Mouse (Mus musculus) hindbrain, embryonic 16.5 days (tissue): ENCODE results near the gene Oas2. TPM values are rescaled to one million over a fixed set of nuclear protein-coding genes. Genes with fewer than 3 reads are reported as not detected.

ENCODE experiments used
- ATAC-seq: fragments of 200-750 bp; cut with Nextera tagmentation; 2 replicates; pipeline ENCODE4 v1.8.0; 2017; ENCODE audit warnings: moderate TSS enrichment, moderate library complexity
- H3K27ac ChIP-seq: fragments of 300-500 bp; sonication (generic); 2 replicates; pipeline ENCODE4 v1.5.1; 2014; ENCODE audit warnings: low read depth, mild to moderate bottlenecking, control low read depth, low read length, moderate library complexity
- H3K27me3 ChIP-seq: fragments of 300-500 bp; sonication (generic); replicated peaks from 2 replicates; pipeline ENCODE4 v1.6.1; 2014; ENCODE audit warnings: low read length; ENCODE audit not compliant: control insufficient read depth, insufficient read depth
- H3K36me3 ChIP-seq: fragments of 300-500 bp; sonication (generic); 2 replicates; pipeline ENCODE4 v1.6.1; 2014; ENCODE audit warnings: mild to moderate bottlenecking, low read length, moderate library complexity, mixed read lengths; ENCODE audit not compliant: control insufficient read depth, insufficient read depth
- H3K4me1 ChIP-seq: fragments of 300-500 bp; sonication (generic); 2 replicates; pipeline ENCODE4 v1.6.1; 2014; ENCODE audit warnings: low read depth, low read length; ENCODE audit not compliant: control insufficient read depth, insufficient read depth
- H3K4me2 ChIP-seq: fragments of 300-500 bp; sonication (generic); 2 replicates; pipeline ENCODE4 v1.6.1; 2014; ENCODE audit warnings: mild to moderate bottlenecking, low read length, control low read depth, moderate library complexity
- H3K4me3 ChIP-seq: fragments of 300-500 bp; sonication (generic); 2 replicates; pipeline ENCODE4 v1.5.1; 2014; ENCODE audit warnings: mild to moderate bottlenecking, low read length, control low read depth, moderate library complexity
- H3K9ac ChIP-seq: fragments of 300-500 bp; sonication (generic); 2 replicates; pipeline ENCODE4 v1.6.1; 2014; ENCODE audit warnings: low read depth, mild to moderate bottlenecking, control low read depth, low read length, moderate library complexity
- H3K9me3 ChIP-seq: fragments of 300-500 bp; sonication (generic); 2 replicates; pipeline ENCODE4 v1.6.1; 2014; ENCODE audit warnings: mild to moderate bottlenecking, low read length, moderate library complexity; ENCODE audit not compliant: control insufficient read depth
- WGBS: fragments of 180-500 bp; shearing (Covaris S2); extraction: QIAGEN DNeasy Blood & Tissue Kit; methylation state at CpG from one replicate; pipeline ENCODE4 v1.1.7; 2014; 5-methylcytosine and 5-hydroxymethylcytosine counted together
- polyA plus RNA-seq: library from polyadenylated mRNA; unstranded; fragments of >200 nt; fragmentation: Nextera tagmentation; extraction: Ambion mirVana; gene quantifications from 2 replicates; pipeline ENCODE4 v1.2.1, GENCODE M21; 2015

The Oas2 gene
- polyA plus RNA-seq, 1 experiment from 2014 or later, result 0.43 TPM

DNA sequence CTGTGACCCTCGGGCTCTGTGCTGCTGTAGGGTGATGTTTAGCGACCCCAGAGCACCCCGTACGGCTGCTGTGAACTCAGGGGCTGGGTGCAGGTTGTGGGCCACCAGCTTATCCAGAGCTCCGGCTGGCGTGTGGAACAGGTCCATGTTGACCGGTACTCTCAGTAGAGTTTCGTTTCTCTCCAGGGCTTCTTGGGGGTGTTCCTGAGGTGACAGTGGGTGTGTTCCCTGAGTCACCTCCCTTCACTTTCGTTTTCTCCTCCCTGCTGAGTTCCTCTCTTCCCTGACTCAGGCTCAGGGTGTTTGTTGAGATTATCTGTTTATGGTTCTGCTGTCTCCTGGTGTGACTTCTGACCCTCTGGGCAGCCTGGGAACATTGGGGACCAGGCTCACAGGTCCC lies 27.8 kb upstream of the Oas2 start, which contains the start of gene Oas3:
TSS of gene Oas3 (minus strand) at position 184 of the 400 bp plus-strand sequence.
- 81% methylated on average over 9 of the region's 9 CpGs for WGBS
- no peak within 1 kb of the TSS for H3K4me3 ChIP-seq
- no peak within 1 kb of the TSS for H3K9ac ChIP-seq
- no peaks in the 10 kb centered on the region for H3K9me3 ChIP-seq
- no peak within 1 kb of the TSS for H3K27ac ChIP-seq
- H3K4me1 ChIP-seq, result no peaks in the 10 kb centered on the region
- no peaks in the 10 kb centered on the region; the same call in 1 of the 2 replicates for H3K27me3 ChIP-seq
- no peak for ATAC-seq
- H3K4me2 ChIP-seq, result no peak within 1 kb of the TSS
- no peaks in the 10 kb centered on the region for H3K36me3 ChIP-seq

DNA sequence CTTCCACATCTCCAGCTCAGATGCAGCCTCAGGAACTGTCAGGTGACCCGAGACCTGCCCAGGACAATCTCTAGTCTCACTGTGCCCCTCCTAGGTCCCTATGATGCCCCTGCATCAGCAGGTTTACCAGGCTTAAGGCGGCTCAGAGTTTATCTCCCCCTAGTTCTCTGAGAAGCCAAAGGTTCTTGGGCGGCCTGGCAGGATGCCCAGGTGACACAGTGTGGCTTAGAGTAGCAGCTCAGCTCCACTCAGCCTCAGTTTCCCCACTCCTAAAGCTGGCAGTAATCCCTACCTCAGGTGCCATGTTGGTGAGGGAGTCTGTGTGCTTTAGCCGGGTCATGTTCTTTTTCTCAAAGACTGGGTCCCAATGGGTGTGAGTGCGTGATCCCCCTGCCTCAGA lies 27.1 kb upstream of the Oas2 start:
- Histone ChIP-seq H3K4me1 (no peaks in the 10 kb centered on the region), H3K27me3 (no peaks in the 10 kb centered on the region; the same call in 1 of the 2 replicates), H3K9me3 (no peaks in the 10 kb centered on the region), H3K27ac (no peak overlapping the region), H3K4me2 (no peak overlapping the region), H3K9ac (no peak overlapping the region), H3K36me3 (no peaks in the 10 kb centered on the region), H3K4me3 (no peak overlapping the region)
- 76% methylated on average over 5 of the region's 5 CpGs for WGBS
- no peak for ATAC-seq

DNA sequence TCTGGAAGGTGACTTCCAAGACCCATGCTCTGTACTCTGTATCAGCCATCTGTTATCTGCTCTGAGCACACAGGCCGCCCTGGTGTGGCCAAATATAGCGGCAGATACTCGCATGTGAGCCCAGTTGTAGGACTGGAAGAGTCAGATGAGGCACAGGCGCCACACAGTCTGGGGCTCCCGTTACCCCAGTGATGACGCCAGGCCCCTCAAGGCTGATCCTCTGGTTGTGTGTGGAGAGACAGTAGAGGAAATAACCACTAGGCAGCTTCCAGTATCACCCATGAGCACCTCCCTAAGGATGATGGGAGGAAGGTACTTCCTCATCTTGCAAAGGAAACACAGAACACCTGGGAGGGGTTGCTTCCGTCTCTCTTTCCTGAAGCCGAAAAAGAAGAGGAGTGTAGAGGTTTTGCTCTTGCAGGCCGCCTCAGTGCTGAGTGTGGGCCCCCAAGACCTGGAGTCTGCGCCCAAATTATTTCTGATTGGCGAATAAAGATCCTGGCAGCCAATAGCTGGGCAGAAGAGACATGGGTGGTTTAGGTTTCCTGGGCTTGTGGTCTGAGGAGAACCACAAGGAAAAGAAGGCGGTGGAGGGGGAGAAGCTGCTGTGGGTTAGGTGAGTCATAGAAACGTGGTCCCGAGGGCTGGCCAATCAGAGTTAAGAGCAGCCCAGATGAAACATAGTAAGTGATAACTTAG lies 25.8 kb upstream of the Oas2 start:
- H3K27ac ChIP-seq, result no peak overlapping the region
- no peak overlapping the region for H3K4me3 ChIP-seq
- no peaks in the 10 kb centered on the region; the same call in 1 of the 2 replicates for H3K27me3 ChIP-seq
- H3K4me1 ChIP-seq, result no peaks in the 10 kb centered on the region
- H3K36me3 ChIP-seq, result no peaks in the 10 kb centered on the region
- H3K9me3 ChIP-seq, result no peaks in the 10 kb centered on the region
- 85% methylated on average over 14 of the region's 14 CpGs for WGBS
- no peak overlapping the region for H3K9ac ChIP-seq
- ATAC-seq, result no peak
- H3K4me2 ChIP-seq, result no peak overlapping the region

DNA sequence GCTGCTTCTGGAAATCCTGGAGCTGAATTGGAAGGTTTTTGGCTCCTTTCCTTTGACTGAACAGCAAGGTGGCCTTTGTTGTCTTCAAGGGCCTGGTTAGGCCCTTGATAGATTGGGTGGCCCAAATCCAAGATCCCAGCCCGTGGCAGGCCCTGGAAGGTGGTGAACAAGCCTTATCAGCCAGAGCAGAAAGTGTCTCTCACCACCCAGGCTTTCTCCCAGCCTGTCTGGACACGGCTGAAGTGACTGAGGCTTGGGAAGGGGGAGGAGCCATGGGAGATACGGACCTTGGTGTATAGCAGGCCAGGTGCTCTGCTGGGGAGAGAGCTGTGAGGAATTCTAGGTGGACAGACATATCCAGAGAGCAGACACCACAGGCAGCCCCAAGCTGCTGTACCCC lies 19.7 kb upstream of the Oas2 start:
- Histone ChIP-seq H3K4me3 (no peak overlapping the region), H3K27ac (no peak overlapping the region), H3K4me1 (no peaks in the 10 kb centered on the region), H3K9me3 (no peaks in the 10 kb centered on the region), H3K4me2 (no peak overlapping the region), H3K9ac (no peak overlapping the region), H3K36me3 (no peaks in the 10 kb centered on the region), H3K27me3 (no peaks in the 10 kb centered on the region; the same call in 1 of the 2 replicates)
- 63% methylated on average over 3 of the region's 3 CpGs for WGBS
- ATAC-seq, result no peak

DNA sequence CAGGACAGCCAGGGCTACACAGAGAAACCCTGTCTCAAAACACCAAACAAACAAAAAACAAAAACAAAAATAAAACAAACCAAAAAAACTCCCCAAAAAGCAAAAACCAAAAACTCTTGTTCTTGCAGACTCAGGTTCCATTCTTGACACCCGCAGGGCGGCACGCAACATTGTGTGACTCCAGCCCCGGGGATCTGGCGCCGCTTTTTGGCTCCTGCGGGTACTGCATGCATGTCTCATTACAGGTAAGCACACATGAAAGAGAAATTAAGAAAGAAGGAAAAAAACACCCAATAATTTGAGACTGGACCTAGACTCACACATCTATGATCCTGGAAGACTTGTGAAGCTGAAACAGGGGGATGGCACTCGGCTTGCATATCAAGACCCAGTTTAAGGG lies 15.4 kb upstream of the Oas2 start:
- no peaks in the 10 kb centered on the region for H3K4me1 ChIP-seq
- no peak overlapping the region for H3K9ac ChIP-seq
- no peak overlapping the region for H3K27ac ChIP-seq
- no peak overlapping the region for H3K4me3 ChIP-seq
- ATAC-seq, result no peak
- no peaks in the 10 kb centered on the region for H3K27me3 ChIP-seq
- no peaks in the 10 kb centered on the region for H3K36me3 ChIP-seq
- 72% methylated on average over 8 of the region's 8 CpGs for WGBS
- H3K9me3 ChIP-seq, result no peaks in the 10 kb centered on the region
- H3K4me2 ChIP-seq, result no peak overlapping the region

DNA sequence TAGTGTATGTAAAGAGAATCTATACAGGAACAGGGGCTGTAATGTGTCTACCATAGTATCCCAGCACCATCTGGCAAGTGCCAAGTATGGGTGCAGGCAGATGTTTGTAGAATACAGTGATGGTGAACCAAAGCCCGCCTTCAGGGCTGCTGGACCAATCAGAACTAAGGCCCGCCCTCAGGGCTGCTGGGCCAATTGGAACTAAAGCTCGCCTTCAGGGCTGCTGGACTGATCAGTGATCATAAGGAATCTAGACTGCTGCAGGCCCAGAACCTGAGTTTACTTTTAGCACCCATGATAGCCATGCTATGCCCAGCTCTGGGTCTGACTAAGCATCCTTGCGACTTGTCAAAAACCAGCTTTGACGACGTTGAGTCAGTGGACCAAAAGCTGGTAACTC lies 12.2 kb upstream of the Oas2 start:
- H3K4me3 ChIP-seq, result no peak overlapping the region
- no peaks in the 10 kb centered on the region for H3K36me3 ChIP-seq
- no peak overlapping the region for H3K27ac ChIP-seq
- H3K27me3 ChIP-seq, result no peaks in the 10 kb centered on the region
- WGBS, result 26% methylated on average over 6 of the region's 6 CpGs
- 0 out of 2 replicates have a peak, but pooled peaks have one; percentile 37 for ATAC-seq
- no peak overlapping the region for H3K4me2 ChIP-seq
- H3K9me3 ChIP-seq, result no peaks in the 10 kb centered on the region
- H3K4me1 ChIP-seq, result no peaks in the 10 kb centered on the region
- H3K9ac ChIP-seq, result no peak overlapping the region; the same call in 1 of the 2 replicates

DNA sequence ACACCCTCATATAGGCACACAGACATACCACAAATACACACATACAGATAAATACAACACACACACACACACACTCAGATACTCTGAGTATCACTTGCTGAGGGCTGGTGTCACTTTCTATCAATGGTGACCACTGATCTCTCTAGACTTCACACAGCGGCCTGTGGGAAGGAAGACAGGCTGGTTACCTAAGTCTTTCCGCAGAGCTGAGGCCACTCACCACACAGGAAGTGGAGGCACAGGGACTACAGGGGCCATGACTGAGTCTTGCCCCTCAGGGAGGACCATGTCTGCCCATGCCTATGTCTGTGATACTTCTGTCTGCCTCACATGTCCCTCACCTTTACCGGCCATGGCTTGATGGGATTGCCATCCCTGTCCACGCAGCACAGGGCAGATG lies 4.6 kb upstream of the Oas2 start:
- 85% methylated on average over 4 of the region's 4 CpGs for WGBS
- H3K27me3 ChIP-seq, result 0 out of 2 replicates have a peak, but pooled peaks cover 2% of the 10 kb centered on the region

DNA sequence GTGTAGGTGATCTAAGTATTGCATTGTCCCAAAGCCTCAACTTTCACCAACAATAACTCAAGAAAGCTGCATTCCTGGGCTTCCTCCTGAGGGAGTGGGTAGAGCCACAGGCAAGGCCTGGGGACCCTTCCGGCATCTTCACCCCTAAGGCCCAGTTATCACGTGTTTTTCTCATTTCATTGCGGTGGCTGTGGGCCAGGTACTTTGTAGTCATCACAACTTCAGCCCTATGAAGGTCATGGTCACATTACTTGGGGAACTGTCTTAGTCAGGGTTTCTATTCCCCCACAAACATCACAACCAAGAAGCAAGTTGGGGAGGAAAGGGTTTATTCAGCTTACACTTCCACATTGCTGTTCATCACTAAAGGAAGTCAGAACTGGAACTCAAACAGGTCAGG lies 3.1 kb upstream of the Oas2 start:
- no peaks in the 10 kb centered on the region for H3K4me1 ChIP-seq
- no peak overlapping the region for H3K27ac ChIP-seq
- H3K9me3 ChIP-seq, result no peaks in the 10 kb centered on the region
- no peak overlapping the region for H3K4me2 ChIP-seq
- WGBS, result 85% methylated on average over 3 of the region's 3 CpGs
- H3K36me3 ChIP-seq, result no peaks in the 10 kb centered on the region
- no peak overlapping the region for H3K9ac ChIP-seq
- H3K27me3 ChIP-seq, result 0 out of 2 replicates have a peak, but pooled peaks cover 2% of the 10 kb centered on the region
- ATAC-seq, result no peak
- H3K4me3 ChIP-seq, result no peak overlapping the region

More for the DNA sequence above, 4.6 kb upstream of the Oas2 start:
- H3K4me3 ChIP-seq, result no peak overlapping the region
- ATAC-seq, result no peak
- H3K9me3 ChIP-seq, result no peaks in the 10 kb centered on the region
- no peak overlapping the region for H3K4me2 ChIP-seq
- H3K9ac ChIP-seq, result no peak overlapping the region
- H3K36me3 ChIP-seq, result no peaks in the 10 kb centered on the region
- H3K4me1 ChIP-seq, result no peaks in the 10 kb centered on the region
- H3K27ac ChIP-seq, result no peak overlapping the region

DNA sequence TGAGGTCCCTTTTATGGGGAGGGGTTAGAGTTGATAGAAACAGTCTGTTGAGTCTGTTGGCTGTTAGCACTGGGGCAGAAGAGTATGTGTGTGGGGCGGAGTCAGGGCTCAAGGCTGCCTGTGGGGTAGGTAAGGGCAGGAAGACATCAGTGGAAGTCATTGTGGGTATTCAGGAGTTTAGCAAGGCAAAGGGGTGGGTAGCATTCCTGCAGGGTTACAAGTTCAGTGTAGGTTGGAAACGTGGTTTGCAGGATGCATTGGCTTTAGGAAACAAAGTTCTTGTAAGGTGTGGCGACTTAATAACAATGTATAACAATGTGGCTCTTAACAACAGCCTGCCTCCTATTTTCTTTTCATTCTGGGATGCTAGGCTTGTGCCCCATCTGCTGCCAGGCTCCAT lies 1.6 kb upstream of the Oas2 start:
- Histone ChIP-seq H3K9me3 (no peaks in the 10 kb centered on the region), H3K4me1 (peaks cover 2% of the 10 kb centered on the region; the same call in 1 of the 2 replicates), H3K4me2 (no peak overlapping the region), H3K27me3 (0 out of 2 replicates have a peak, but pooled peaks cover 2% of the 10 kb centered on the region), H3K9ac (no peak overlapping the region), H3K36me3 (no peaks in the 10 kb centered on the region), H3K27ac (no peak overlapping the region), H3K4me3 (no peak overlapping the region)
- ATAC-seq, result no peak
- 73% methylated on average over 3 of the region's 3 CpGs for WGBS
